Mouse (Mus musculus) forebrain, postnatal 0 days (tissue): ENCODE measurements at regions not wholly inside any gene's neighbourhood (a gene's known extent, or its start where the extent isn't known, plus 50 kb on each side); places are given as distances from the start of the nearest gene placed in this dataset.

ENCODE experiments used
- ATAC-seq: fragments of 200-750 bp; cut with Nextera tagmentation; 2 replicates; pipeline ENCODE4 v1.8.0; 2017; ENCODE audit warnings: mild to moderate bottlenecking, moderate library complexity
- DNase-seq: peaks from one replicate; pipeline ENCODE4 v3.0.0-alpha.2; 2015
- H3K27ac ChIP-seq: fragments of 300-500 bp; sonication (generic); 2 replicates; pipeline ENCODE4 v1.5.1; 2014; ENCODE audit warnings: low read depth, mild to moderate bottlenecking, antibody characterized with exemption, low read length, moderate library complexity, mixed read lengths
- H3K27me3 ChIP-seq: fragments of 300-500 bp; sonication (generic); 2 replicates; pipeline ENCODE4 v1.6.1; 2014; ENCODE audit warnings: mild to moderate bottlenecking, low read length, mixed read lengths; ENCODE audit not compliant: insufficient read depth
- H3K36me3 ChIP-seq: fragments of 300-500 bp; sonication (generic); 2 replicates; pipeline ENCODE4 v1.6.1; 2014; ENCODE audit warnings: mild to moderate bottlenecking, moderate library complexity; ENCODE audit not compliant: insufficient read depth
- H3K4me1 ChIP-seq: fragments of 300-500 bp; sonication (generic); 2 replicates; pipeline ENCODE4 v1.6.1; 2014; ENCODE audit warnings: antibody characterized with exemption; ENCODE audit not compliant: insufficient read depth
- H3K4me2 ChIP-seq: fragments of 300-500 bp; sonication (generic); 2 replicates; pipeline ENCODE4 v1.6.1; 2014; ENCODE audit warnings: low read depth, mild to moderate bottlenecking, moderate library complexity
- H3K4me3 ChIP-seq: fragments of 300-500 bp; sonication (generic); 2 replicates; pipeline ENCODE4 v1.5.1; 2014; ENCODE audit warnings: low read depth, low read length, mixed read lengths
- H3K9ac ChIP-seq: fragments of 300-500 bp; sonication (generic); 2 replicates; pipeline ENCODE4 v1.6.1; 2014; ENCODE audit warnings: mild to moderate bottlenecking
- H3K9me3 ChIP-seq: fragments of 300-500 bp; sonication (generic); 2 replicates; pipeline ENCODE4 v1.6.1; 2016; ENCODE audit warnings: low read length
- CTCF ChIP-seq: sonication (generic); IDR thresholded peaks from 2 replicates; pipeline ENCODE4 v1.5.1; 2016; ENCODE audit warnings: antibody characterized with exemption, control low read depth, low read depth
- WGBS: fragments of 180-500 bp; shearing (Covaris S2); extraction: QIAGEN DNeasy Blood & Tissue Kit; methylation state at CpG from one replicate; pipeline ENCODE4 v1.1.7; 2014; 5-methylcytosine and 5-hydroxymethylcytosine counted together

GRCm38 (mm10) chr3:131795108-131796005 is 230.8 kb downstream of the Papss1 start:
- WGBS, result 83% methylated on average over 10 of the region's 10 CpGs
- no peak for TF ChIP-seq CTCF
- Histone ChIP-seq H3K27me3 (no peaks in the 10 kb centered on the region), H3K9ac (no peak overlapping the region), H3K4me3 (no peak overlapping the region), H3K4me2 (no peak overlapping the region), H3K36me3 (no peaks in the 10 kb centered on the region), H3K9me3 (no peaks in the 10 kb centered on the region), H3K27ac (no peak overlapping the region), H3K4me1 (no peaks in the 10 kb centered on the region)
- DNase-seq, result no peak
- ATAC-seq, result no peak

DNA sequence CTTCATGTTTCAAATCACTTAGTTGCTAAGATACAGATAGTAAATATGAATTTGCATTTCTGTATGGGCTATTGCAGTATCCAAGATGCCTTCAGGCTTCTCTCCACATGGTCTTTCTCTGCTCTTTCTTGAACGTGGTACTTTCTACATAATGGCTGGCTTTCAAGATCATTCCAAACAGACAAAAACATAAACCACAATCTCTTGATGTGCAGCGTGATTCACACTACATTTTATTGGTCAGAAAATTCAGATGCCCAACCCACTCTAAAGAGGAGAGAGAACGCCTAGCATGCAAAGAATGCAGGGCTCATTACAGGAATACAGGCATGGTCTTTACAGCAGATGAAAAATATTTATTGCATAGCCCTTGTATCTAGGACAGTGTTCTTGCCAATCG is 235.2 kb downstream of the Papss1 start:
- 66% methylated on average over 4 of the region's 4 CpGs for WGBS
- Histone ChIP-seq H3K27ac (no peak overlapping the region), H3K27me3 (no peaks in the 10 kb centered on the region), H3K4me3 (no peak overlapping the region), H3K36me3 (no peaks in the 10 kb centered on the region), H3K4me2 (no peak overlapping the region), H3K9me3 (no peaks in the 10 kb centered on the region), H3K4me1 (no peaks in the 10 kb centered on the region), H3K9ac (no peak overlapping the region)
- no peak for TF ChIP-seq CTCF
- ATAC-seq, result peak; percentile 69
- DNase-seq, result peak; percentile 11

DNA sequence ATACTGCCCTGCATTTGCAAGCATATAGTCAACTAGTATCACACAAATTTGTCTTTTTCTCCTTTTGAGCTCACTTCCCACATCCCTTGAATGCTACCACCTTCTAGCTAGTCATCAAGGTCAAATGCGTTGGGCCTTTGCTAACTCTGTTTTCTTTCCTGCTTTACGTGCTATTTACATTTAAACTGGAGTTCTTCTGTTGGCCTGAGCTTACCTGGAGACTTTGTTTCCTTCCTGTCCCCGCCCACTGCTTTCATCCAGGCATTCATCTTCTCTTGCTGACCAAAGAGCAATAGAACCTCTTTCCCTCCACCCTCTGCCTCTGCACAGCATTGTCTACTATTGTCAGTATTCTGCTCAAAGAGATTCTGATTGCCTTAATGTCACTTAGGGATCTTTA is 237.0 kb downstream of the Papss1 start:
- no peak for DNase-seq
- H3K4me1 ChIP-seq, result no peaks in the 10 kb centered on the region
- no peaks in the 10 kb centered on the region for H3K36me3 ChIP-seq
- H3K27me3 ChIP-seq, result no peaks in the 10 kb centered on the region
- H3K4me2 ChIP-seq, result no peak overlapping the region
- H3K9ac ChIP-seq, result no peak overlapping the region
- TF ChIP-seq CTCF, result no peak
- 75% methylated on average over 3 of the region's 3 CpGs for WGBS
- no peaks in the 10 kb centered on the region for H3K9me3 ChIP-seq
- ATAC-seq, result no peak
- no peak overlapping the region for H3K4me3 ChIP-seq
- no peak overlapping the region for H3K27ac ChIP-seq

DNA sequence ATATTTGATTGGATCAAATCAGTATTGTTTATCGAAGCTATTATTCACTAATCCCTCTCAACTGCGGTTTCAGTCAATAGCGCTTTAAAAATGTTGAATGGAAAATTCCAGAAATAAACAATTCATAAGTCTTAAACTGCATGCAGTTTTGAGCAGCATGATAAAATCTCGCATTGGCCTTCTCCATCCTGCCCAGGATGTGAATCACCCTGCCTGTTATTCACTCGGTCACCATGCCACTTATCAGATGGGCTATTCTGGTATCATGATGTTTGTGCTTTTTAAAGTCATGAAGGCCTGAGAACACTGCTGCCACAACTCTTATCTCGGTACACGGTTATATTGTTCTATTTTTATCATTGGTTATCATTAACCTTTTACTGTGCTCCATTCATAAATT is 238.3 kb downstream of the Papss1 start:
- 80% methylated on average over 7 of the region's 7 CpGs for WGBS
- no peak for ATAC-seq
- no peaks in the 10 kb centered on the region for H3K4me1 ChIP-seq
- H3K9me3 ChIP-seq, result no peaks in the 10 kb centered on the region
- no peak overlapping the region for H3K4me3 ChIP-seq
- TF ChIP-seq CTCF, result no peak
- H3K9ac ChIP-seq, result no peak overlapping the region
- H3K4me2 ChIP-seq, result no peak overlapping the region
- no peak for DNase-seq
- H3K27ac ChIP-seq, result no peak overlapping the region
- no peaks in the 10 kb centered on the region for H3K36me3 ChIP-seq
- H3K27me3 ChIP-seq, result no peaks in the 10 kb centered on the region

DNA sequence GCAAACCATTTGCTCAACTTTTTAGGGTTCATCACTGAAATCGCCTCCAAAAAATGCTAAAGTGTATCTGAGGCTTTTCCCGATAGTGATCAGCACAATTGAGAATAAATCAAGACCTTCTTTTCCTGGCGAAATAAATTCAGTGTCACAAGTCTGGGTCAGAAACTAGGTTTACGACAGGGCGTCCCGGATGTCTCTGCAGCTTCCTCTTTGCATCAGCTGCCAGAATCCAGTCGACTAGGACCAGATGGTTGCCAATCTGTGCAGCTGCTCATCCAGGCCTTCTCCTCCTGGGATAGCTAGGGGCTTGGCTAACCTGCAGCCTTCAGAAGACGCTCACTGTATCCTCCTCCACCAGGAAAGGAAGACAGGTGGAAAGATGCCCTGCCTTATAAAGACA is 243.6 kb downstream of the Papss1 start:
- DNase-seq (peak; percentile 32), ATAC-seq (no peak)
- no peak for TF ChIP-seq CTCF
- no peaks in the 10 kb centered on the region for H3K9me3 ChIP-seq
- no peaks in the 10 kb centered on the region for H3K36me3 ChIP-seq
- no peak overlapping the region for H3K4me3 ChIP-seq
- H3K27me3 ChIP-seq, result no peaks in the 10 kb centered on the region
- H3K9ac ChIP-seq, result no peak overlapping the region
- WGBS, result 76% methylated on average over 8 of the region's 8 CpGs
- H3K4me2 ChIP-seq, result no peak overlapping the region
- H3K4me1 ChIP-seq, result no peaks in the 10 kb centered on the region
- no peak overlapping the region for H3K27ac ChIP-seq

- WGBS, result 46% methylated on average over 6 of the region's 6 CpGs
- no peak overlapping the region for H3K27ac ChIP-seq
- H3K4me1 ChIP-seq, result no peaks in the 10 kb centered on the region
- H3K9ac ChIP-seq, result no peak overlapping the region
- no peaks in the 10 kb centered on the region for H3K36me3 ChIP-seq
- DNase-seq (peak; percentile 62), ATAC-seq (peak; percentile 53; the same call in 1 of the 2 replicates)
- no peak overlapping the region for H3K4me2 ChIP-seq
- H3K27me3 ChIP-seq, result no peaks in the 10 kb centered on the region
- no peaks in the 10 kb centered on the region for H3K9me3 ChIP-seq
- no peak overlapping the region for H3K4me3 ChIP-seq
- TF ChIP-seq CTCF, result peak; percentile 63
Measured at GRCm38 (mm10) chr3:131812968-131813367, 248.4 kb downstream of the Papss1 start.

- Histone ChIP-seq H3K4me3 (no peak overlapping the region), H3K4me2 (no peak overlapping the region), H3K27ac (no peak overlapping the region), H3K27me3 (no peaks in the 10 kb centered on the region), H3K36me3 (no peaks in the 10 kb centered on the region), H3K9ac (no peak overlapping the region), H3K9me3 (no peaks in the 10 kb centered on the region), H3K4me1 (no peaks in the 10 kb centered on the region)
- no peak for DNase-seq
- 91% methylated on average over 1 of the region's 1 CpGs for WGBS
- TF ChIP-seq CTCF, result no peak
- no peak for ATAC-seq
Measured at GRCm38 (mm10) chr3:131818806-131819205, 254.2 kb downstream of the Papss1 start.
